Mouse (Mus musculus) liver, adult 2 months (tissue): ENCODE data around the gene Ltbp4.
A peak's percentile ranks its signal among the peaks of the same experiment; 100 is the strongest.

Experiments used
- CTCF ChIP-seq: fragments of 200-500 bp; IDR thresholded peaks from 2 replicates; pipeline ENCODE4 v1.5.1; 2011; ENCODE audit warnings: low read depth, low read length, control low read depth
- POLR2A ChIP-seq: fragments of 200-500 bp; IDR thresholded peaks from 2 replicates; pipeline ENCODE4 v1.6.1; 2011; ENCODE audit warnings: low read length, control low read depth; ENCODE audit not compliant: insufficient read depth; ENCODE audit errors: extremely low read depth

GRCm38 (mm10) chr7:27306161-27307160 lies 31.0 kb downstream of the Ltbp4 start:
- TF ChIP-seq CTCF (peak; percentile 75), POLR2A (no peak)
